Mouse (Mus musculus) midbrain, postnatal 0 days (tissue): Measurements from ENCODE around the gene 5430419D17Rik. TPM values are rescaled to one million over a fixed set of nuclear protein-coding genes. Genes with fewer than 3 reads are reported as not detected.

ENCODE experiments used
- ATAC-seq: fragments of 200-750 bp; cut with Nextera tagmentation; 2 replicates; pipeline ENCODE4 v1.8.0; 2017; ENCODE audit warnings: moderate number of reproducible peaks, mild to moderate bottlenecking, moderate TSS enrichment, moderate library complexity; ENCODE audit not compliant: low FRiP score
- DNase-seq: peaks from one replicate; pipeline ENCODE4 v3.0.0-alpha.2; 2015; ENCODE audit warnings: low spot score
- H3K27ac ChIP-seq: fragments of 300-500 bp; sonication (generic); 2 replicates; pipeline ENCODE4 v1.5.1; 2014; ENCODE audit warnings: low read depth, mild to moderate bottlenecking, low read length, mixed read lengths
- H3K27me3 ChIP-seq: fragments of 300-500 bp; sonication (generic); 2 replicates; pipeline ENCODE4 v1.6.1; 2014; ENCODE audit warnings: low read length, control low read depth, mixed read lengths; ENCODE audit not compliant: insufficient read depth
- H3K36me3 ChIP-seq: fragments of 300-500 bp; sonication (generic); 2 replicates; pipeline ENCODE4 v1.6.1; 2014; ENCODE audit warnings: low read length, control low read depth, mixed read lengths; ENCODE audit not compliant: insufficient read depth
- H3K4me1 ChIP-seq: fragments of 300-500 bp; sonication (generic); 2 replicates; pipeline ENCODE4 v1.6.1; 2014; ENCODE audit warnings: mild to moderate bottlenecking, control low read depth, antibody characterized with exemption, low read length, mixed read lengths; ENCODE audit not compliant: insufficient read depth
- H3K4me2 ChIP-seq: fragments of 300-500 bp; sonication (generic); 2 replicates; pipeline ENCODE4 v1.6.1; 2014; ENCODE audit warnings: low read depth, mild to moderate bottlenecking, low read length, mixed read lengths; ENCODE audit not compliant: poor library complexity, severe bottlenecking
- H3K4me3 ChIP-seq: fragments of 300-500 bp; sonication (generic); 2 replicates; pipeline ENCODE4 v1.5.1; 2014; ENCODE audit warnings: low read depth, mild to moderate bottlenecking, low read length, moderate library complexity
- H3K9ac ChIP-seq: fragments of 300-500 bp; sonication (generic); replicated peaks from 2 replicates; pipeline ENCODE4 v1.6.1; 2014; ENCODE audit warnings: mild to moderate bottlenecking, low read length, moderate library complexity, mixed read lengths; ENCODE audit not compliant: poor library complexity, severe bottlenecking
- H3K9me3 ChIP-seq: fragments of 300-500 bp; sonication (generic); 2 replicates; pipeline ENCODE4 v1.6.1; 2016; ENCODE audit warnings: low read length, control low read depth
- CTCF ChIP-seq: IDR thresholded peaks from 2 replicates; pipeline ENCODE4 v1.5.1; 2016; ENCODE audit warnings: antibody characterized with exemption, mild to moderate bottlenecking
- WGBS: fragments of 180-500 bp; shearing (Covaris S2); extraction: QIAGEN DNeasy Blood & Tissue Kit; methylation state at CpG from one replicate; pipeline ENCODE4 v1.1.7; 2014; 5-methylcytosine and 5-hydroxymethylcytosine counted together
- polyA plus RNA-seq: library from polyadenylated mRNA; unstranded; fragments of >200 nt; fragmentation: Nextera tagmentation; extraction: Ambion mirVana; gene quantifications from 2 replicates; pipeline ENCODE4 v1.2.1, GENCODE M21; 2015
- total RNA-seq: library from RNA; depleted of rRNA; stranded (reverse); fragments of >200 nt; gene quantifications from 2 replicates; pipeline ENCODE4 v1.2.3, GENCODE M21; 2014

5430419D17Rik gene
- total and polyA plus RNA-seq, 2 experiments from 2014 or later = under 0.01 TPM; not detected in 1

- Histone ChIP-seq H3K4me2 (no peak overlapping the region), H3K36me3 (no peaks in the 10 kb centered on the region), H3K27ac (no peak overlapping the region), H3K9ac (no peak overlapping the region), H3K9me3 (no peaks in the 10 kb centered on the region), H3K27me3 (no peaks in the 10 kb centered on the region), H3K4me1 (no peaks in the 10 kb centered on the region), H3K4me3 (no peak overlapping the region)
- DNase-seq (no peak), ATAC-seq (no peak)
- TF ChIP-seq CTCF = no peak
- 56% methylated on average over 6 of the region's 6 CpGs for WGBS
These were observed 86.7 kb downstream of the 5430419D17Rik start for GRCm38 (mm10) chr7:131260946-131261345.

- H3K36me3 ChIP-seq = no peaks in the 10 kb centered on the region
These were observed 90.0 kb downstream of the 5430419D17Rik start for GRCm38 (mm10) chr7:131264251-131264650.

GRCm38 (mm10) chr7:131265851-131266250, 91.6 kb downstream of the 5430419D17Rik start:
- TF ChIP-seq CTCF = no peak

More at GRCm38 (mm10) chr7:131264251-131264650, 90.0 kb downstream of the 5430419D17Rik start:
- no peaks in the 10 kb centered on the region for H3K9me3 ChIP-seq
- H3K27ac ChIP-seq = no peak overlapping the region
- WGBS = 84% methylated on average over 4 of the region's 4 CpGs
- no peak overlapping the region for H3K9ac ChIP-seq
- H3K4me3 ChIP-seq = no peak overlapping the region
- H3K4me2 ChIP-seq = no peak overlapping the region
- no peak for TF ChIP-seq CTCF
- H3K27me3 ChIP-seq = no peaks in the 10 kb centered on the region
- H3K4me1 ChIP-seq = no peaks in the 10 kb centered on the region
- ATAC-seq = no peak
- DNase-seq = no peak

GRCm38 (mm10) chr7:131297151-131297550, 122.9 kb downstream of the 5430419D17Rik start:
- H3K9ac ChIP-seq = no peak overlapping the region
- 81% methylated on average over 8 of the region's 8 CpGs for WGBS
- ATAC-seq = no peak
- H3K27ac ChIP-seq = no peak overlapping the region
- no peak overlapping the region for H3K4me3 ChIP-seq
- H3K4me2 ChIP-seq = no peak overlapping the region
- no peaks in the 10 kb centered on the region for H3K36me3 ChIP-seq
- no peaks in the 10 kb centered on the region for H3K27me3 ChIP-seq
- peak; percentile 37; the same call in 1 of the 2 replicates for TF ChIP-seq CTCF
- H3K9me3 ChIP-seq = no peaks in the 10 kb centered on the region
- no peak for DNase-seq
- H3K4me1 ChIP-seq = no peaks in the 10 kb centered on the region

More at GRCm38 (mm10) chr7:131265851-131266250, 91.6 kb downstream of the 5430419D17Rik start:
- DNase-seq = peak; percentile 10
- 69% methylated on average over 4 of the region's 4 CpGs for WGBS
- no peak for ATAC-seq
- H3K4me3 ChIP-seq = no peak overlapping the region
- no peaks in the 10 kb centered on the region for H3K9me3 ChIP-seq
- H3K4me1 ChIP-seq = no peaks in the 10 kb centered on the region
- H3K27ac ChIP-seq = no peak overlapping the region
- no peaks in the 10 kb centered on the region for H3K27me3 ChIP-seq
- H3K4me2 ChIP-seq = no peak overlapping the region
- H3K9ac ChIP-seq = no peak overlapping the region
- no peaks in the 10 kb centered on the region for H3K36me3 ChIP-seq

- Histone ChIP-seq H3K9me3 (no peaks in the 10 kb centered on the region), H3K9ac (no peak overlapping the region), H3K27me3 (no peaks in the 10 kb centered on the region), H3K36me3 (no peaks in the 10 kb centered on the region), H3K27ac (no peak overlapping the region), H3K4me3 (no peak overlapping the region), H3K4me2 (no peak overlapping the region), H3K4me1 (no peaks in the 10 kb centered on the region)
- no peak for TF ChIP-seq CTCF
- ATAC-seq = no peak
- no peak for DNase-seq
- WGBS = 86% methylated on average over 8 of the region's 8 CpGs
These were observed 129.1 kb downstream of the 5430419D17Rik start for GRCm38 (mm10) chr7:131303340-131303739.

GRCm38 (mm10) chr7:131306733-131307132, 132.5 kb downstream of the 5430419D17Rik start:
- WGBS = 85% methylated on average over 5 of the region's 5 CpGs
- Histone ChIP-seq H3K9me3 (no peaks in the 10 kb centered on the region), H3K36me3 (no peaks in the 10 kb centered on the region), H3K27me3 (no peaks in the 10 kb centered on the region), H3K27ac (no peak overlapping the region), H3K9ac (no peak overlapping the region), H3K4me1 (no peaks in the 10 kb centered on the region), H3K4me2 (no peak overlapping the region), H3K4me3 (no peak overlapping the region)
- ATAC-seq (no peak), DNase-seq (no peak)
- TF ChIP-seq CTCF = no peak
